Mouse (Mus musculus): ENCODE data around the gene Med19.
A peak's percentile ranks its signal among the peaks of the same experiment; 100 is the strongest.
"Not testable (repeated sequence)": the region's sequence is repeated elsewhere in the genome, so short reads cannot be mapped to it uniquely, and the experiment has no call there.

Gene Med19

DNA sequence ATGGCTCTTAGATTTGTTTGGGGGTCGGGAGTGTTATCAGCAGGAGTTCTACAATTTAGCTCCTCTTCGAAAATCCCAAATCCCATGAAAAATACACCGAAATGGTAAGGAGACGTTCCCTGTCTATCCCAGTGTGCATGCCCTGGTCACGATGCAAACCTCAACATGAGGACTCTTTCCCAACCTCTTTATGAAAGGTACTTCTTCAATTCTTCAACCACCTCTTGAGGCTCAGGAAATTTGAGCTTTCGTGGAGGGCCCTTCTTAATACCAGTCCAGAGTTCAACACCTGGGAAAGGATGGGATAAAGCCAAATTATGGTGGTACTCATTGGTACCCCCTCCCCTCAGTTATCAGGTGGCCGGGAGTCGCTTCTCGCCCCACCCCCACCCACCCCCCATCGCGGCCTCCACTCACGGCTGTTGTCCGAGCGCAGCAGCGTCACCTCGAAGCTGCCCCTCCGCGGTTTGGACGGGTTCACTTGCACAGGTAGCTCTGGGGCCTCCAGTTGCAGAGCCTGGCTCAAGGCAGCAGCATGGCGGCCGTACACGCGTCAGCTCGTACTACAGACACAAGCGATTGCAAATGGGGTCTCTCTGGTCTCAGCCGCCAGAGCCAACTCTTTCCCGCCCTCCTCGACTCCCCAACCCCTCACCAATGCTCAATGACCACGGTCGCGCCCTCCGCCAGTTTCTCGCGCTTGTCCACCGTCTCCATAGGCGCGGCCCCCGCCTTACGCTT, 8.2 kb upstream of the Med19 start:
- no peak for DNase-seq

DNA sequence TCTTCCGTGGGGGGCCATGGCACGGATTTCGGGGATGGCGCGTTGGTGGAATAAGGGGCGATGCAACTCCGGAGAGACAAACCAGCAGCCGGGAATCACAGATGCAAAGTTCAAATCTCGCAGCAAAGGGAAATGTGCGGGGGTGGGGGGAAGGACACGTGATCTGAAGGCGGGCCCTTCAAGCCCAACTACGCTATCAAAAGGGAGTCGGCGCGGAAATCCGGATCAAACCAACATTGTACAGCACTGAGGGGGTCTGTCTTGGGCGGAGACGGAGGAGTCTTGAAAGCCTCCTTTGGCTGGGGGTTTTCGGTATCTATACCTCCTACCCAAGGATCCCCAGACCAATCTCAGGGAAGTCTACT, 7.7 kb upstream of the Med19 start, which contains the start of gene Selenoh:
Gene Selenoh, minus strand, starts transcription at position 202 of the 365 bp plus-strand sequence.
- peak; percentile 84 for DNase-seq

DNA sequence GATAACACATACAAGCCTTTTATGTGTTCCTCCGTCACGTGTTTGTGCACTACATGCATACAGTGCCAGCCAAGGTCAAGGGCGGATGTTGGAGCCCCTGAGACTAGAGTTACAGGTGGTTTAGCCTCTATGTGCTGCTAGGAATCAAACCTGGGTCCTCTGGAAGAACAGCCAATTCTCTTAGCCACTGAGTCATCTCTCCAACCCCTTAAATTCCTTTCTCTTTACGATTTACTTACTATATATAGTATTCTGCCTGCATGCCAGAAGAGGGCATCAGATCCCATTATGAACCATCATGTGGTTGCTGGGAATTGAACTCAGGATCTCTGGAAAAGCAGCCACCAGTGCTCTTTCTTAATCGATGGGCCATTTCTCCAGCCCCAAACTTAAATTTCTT, 6.7 kb upstream of the Med19 start:
- DNase-seq, result not testable (repeated sequence)

DNA sequence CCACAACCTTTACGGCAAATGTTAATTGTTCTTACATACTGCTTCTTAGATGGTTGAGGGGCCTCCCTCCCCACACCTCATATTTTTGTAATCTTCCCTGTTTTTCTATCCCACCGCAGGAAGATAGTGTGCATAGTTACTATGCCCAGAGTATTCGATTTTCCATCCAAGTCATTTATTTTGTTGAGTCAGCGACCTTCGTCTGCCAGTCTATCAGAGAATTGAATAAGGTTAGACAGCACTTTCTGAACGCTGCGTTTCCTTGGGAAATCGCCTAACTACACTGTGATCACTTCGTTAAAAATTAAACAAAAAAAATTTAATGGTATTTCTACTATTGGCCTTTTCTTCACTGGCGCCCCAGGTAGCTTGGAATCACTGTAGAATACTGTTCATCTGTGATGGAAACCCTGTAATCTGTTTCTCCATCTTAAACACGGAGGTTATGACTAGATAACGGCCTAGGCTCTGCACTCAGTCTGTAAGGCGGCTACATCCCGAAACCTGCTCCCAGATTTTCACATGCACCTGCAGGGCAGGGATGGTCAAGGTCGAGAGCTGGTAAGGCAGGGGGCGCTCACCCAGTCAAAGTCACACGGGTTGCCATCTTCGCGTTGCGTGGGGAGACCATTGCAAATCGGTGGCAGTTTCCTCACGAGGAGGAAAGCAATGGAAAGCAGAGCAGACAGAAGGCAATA, 783 bp upstream of the Med19 start:
- no peak for DNase-seq

DNA sequence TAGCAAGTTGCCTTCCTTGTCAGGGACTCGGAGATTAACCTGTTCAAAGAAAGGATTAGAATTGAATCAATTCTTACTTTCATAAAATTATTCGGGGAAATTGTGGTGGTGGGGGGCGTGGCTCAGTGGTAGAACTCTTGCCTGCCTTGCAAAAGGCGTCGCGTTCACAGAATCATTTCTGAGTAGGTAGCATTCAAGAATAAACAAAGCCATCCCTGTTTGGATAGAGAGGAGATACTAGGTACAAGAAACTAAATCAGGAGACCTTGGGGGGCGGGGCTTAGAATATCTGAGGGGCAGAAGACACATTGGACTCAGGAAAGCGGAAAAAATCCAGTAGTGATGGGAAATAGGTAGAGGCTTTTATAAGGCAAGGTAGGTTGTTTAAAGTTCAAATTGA, 814 bp downstream of the Med19 start, which contains the start of gene Tmx2:
Gene Tmx2, minus strand, starts transcription at position 125 of the 400 bp plus-strand sequence.
- no peak for DNase-seq

DNA sequence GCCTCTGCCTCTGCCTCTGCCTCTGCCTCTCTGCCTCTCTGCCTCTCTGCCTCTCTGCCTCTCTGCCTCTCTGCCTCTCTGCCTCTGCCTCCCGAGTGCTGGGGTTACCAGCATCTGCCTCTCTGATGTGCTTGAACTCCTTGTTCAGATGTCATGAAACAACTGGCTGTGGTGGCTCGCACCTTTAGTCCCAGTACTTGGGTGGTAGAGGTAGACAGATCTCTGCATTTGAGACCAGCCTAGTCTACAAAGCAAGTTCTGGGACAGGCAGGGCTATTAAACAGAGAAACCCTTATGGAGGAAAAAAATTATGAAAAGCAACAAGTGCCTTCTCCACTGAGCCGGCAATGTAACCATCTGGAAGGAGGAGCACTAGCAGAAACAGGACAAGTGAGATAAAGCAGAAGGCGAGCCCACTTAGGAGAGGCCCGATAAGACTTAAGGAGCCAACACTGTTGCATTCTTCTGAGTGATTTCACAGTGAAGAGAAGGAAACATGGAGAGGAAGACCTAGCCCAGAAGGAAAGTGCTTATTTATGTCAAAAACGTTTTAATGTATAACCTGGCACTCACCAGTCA, 4.5 kb downstream of the Med19 start:
- no peak for DNase-seq

DNA sequence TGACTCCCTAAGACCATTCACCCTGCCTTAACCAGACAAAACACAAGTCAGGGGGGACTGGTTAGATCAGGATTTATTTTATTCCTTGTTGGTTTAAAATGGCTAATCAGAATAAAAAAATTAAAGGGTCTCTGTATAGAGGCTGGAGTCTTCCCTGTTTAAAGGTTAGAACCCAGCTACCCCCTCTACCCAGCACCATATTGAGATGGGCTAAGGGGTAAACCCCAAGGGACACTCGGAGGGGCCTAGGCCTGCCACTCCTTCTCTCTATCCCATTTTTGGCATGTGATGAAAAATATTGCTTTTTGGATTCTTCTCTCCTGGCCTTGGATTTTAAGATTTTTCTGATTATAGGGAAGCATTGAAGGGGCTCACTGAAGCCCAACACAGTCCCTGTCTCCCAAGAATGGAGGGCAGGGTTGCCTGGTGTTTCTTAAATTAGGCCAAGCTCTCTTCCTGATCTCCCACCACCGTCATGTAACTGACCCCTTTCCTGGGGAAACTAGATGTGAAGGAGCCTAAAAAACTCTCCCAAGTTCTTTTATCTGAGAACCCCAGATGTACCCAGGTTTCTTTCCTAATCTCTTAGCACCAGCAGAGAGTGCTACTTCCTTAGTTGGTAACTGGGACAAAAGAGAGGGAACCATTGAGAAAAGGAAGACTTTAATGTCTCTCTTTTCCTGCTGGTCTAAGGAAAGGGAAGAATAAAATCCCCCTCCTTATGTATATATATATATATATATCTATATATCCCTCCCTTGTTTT, 10.1 kb downstream of the Med19 start:
- DNase-seq, result no peak

DNA sequence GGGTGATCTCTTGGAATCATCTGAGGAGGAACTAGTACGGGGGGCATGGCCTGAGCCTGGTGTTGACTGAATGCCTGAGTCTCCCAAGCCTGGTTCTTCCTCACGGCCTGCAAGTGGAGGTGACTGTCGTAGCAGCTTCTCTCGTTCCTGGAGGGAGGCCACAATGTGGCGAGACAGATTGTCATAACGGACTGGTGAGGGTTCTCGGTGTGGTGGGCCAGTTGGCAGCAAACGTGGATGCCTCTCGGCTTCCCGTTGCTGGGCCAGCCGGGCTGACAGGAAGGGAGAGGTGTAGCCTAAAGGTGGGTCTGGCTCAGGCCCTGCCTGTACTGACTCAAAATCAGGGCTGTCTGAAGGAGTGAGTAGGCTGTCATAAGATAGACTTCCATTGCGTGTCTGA, 11.8 kb downstream of the Med19 start:
- DNase-seq, result no peak

DNA sequence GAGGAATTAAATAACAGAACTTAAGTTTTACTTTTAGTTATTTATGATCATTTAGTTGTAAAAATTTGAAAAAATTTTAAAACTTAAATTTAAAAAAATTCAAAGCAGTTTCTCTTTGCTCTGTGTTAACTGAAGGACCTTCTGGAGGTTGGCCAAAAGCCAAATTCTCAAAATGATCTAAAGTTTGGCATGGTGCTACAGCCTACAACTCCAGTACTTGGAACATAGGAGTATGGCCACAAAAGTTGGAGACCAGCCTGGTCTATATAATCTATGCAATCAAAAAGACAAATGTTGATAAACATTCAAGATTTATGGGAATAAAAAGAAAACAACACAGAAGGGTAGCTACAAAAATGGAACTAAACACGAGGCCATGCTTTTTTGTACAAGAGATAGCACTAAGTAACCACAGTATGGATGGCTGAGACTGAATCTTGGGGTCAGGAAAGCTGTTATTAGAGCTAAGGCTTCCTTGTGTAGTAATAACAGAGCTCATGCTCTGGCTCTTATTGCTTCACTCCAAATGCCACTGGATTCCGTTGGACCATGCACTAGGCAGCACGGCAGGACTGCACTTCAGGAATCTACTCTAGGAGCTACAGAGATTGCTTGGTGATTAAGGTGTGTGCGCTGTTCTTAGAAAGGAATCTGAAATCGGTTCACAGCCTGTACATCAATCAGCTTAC, 16.9 kb downstream of the Med19 start:
- DNase-seq, result no peak

DNA sequence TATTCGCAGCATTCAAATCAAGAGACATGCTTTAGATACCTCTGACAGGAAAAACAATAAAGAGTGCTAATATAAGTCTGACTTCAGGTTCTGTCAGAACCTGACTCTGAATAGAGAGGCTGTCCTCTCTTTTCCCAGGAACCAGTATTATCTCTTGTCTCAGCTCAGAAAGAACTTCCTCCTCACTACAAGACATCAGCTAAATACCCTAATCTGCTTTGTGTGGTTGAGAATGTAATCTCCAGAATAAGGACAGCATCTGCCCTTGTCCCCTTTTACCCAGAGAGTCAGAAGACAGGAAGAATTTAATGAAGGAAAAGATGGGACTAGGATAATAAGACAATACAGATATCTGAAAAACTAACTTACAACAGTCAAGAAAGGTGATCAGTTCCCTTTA, 25.3 kb downstream of the Med19 start:
- DNase-seq, result no peak

DNA sequence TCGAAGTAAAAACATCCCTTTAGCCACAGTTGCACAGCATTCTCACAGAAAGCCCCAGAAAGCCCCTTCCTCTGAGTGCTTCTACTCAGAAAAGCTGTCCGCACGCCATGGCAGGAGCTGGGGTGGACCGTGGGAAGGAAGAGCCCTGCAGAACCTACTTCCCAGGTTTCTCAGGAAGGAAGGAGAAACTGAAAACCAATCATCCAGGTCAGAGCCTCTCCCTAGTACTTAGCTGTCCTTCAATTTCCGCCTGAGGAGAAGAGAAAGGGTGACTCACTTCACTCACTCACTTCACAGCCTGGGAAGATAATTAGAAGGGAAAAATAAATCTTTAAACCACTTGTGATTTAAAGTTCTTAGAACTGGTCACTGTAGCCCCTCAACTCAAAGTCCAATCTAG, 26.1 kb downstream of the Med19 start:
- no peak for DNase-seq

DNA sequence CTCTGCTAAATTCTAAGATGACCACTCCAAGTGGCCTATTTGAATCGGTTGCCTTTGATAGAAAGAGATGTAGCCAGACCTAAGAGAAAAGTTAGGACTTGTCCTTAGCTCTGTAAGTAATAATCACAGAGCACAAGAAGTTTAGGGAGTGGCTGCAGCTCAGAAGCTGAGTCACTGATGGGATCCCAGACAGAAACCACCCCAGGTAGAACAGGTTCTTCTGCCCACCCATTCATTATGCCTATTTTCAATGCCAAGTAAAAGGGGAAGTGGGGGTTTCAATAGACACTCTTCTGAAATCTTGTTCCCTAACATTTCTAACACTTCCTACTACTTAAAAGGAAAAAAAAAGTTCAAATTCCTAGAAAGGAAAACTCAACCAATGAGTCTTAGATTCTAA, 27.1 kb downstream of the Med19 start:
- no peak for DNase-seq

DNA sequence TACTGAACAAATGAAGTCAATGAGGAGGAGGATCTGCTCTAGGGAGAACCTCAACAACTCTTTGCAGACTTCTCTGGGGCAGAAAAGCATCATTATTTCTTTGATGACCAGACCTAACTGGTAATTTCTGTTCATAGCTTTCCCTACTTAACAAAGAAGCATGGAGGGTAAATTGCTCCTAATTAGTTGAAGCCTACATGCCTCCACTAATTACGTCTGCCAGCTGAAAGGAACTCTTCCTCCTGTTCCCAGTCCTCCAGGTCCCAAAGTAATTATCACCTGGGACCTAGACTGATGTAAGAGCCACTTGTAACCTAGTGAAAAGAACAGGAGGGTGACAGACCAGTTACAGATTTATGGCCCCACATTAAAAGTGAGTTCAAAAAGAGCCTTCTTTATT, 29.3 kb downstream of the Med19 start:
- DNase-seq, result no peak

DNA sequence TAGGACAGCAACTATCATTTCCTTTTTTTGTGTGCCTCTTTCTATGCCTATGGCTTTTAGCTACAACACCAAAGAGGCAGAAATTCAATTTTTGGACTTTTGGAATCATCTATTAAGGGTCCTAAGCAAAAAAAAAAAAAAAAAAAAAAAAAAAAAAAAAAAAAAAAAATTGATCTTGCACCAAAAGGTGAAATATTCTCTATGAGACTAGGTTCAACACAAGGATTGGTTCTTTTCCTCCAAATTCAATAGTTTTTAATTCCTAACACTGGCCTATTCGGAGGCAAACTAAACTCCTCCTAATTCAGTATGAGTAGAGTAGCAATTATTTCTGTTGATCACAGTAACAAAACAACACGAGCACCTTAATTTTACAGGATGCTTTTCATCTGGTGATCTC, 33.7 kb downstream of the Med19 start:
- DNase-seq, result no peak

DNA sequence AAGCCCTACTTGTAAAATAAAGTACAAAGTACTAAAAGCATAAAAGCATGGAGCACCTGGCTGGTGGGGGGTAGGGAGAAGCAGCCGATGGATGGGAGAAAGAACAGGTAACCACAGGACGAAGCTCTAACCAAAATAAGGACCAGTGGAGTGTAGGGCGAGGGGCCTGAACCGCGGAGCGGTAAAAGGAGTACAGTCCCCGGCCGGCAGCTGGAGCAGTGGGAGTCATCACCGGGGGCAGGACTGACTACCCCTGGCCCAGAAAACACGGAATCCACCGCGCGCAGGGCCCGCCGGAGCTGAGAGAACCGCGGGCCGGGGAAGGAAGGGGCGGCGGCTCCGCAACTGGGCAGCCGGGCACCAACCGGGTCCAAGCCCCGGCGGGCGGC, 36.2 kb downstream of the Med19 start:
- no peak for DNase-seq

DNA sequence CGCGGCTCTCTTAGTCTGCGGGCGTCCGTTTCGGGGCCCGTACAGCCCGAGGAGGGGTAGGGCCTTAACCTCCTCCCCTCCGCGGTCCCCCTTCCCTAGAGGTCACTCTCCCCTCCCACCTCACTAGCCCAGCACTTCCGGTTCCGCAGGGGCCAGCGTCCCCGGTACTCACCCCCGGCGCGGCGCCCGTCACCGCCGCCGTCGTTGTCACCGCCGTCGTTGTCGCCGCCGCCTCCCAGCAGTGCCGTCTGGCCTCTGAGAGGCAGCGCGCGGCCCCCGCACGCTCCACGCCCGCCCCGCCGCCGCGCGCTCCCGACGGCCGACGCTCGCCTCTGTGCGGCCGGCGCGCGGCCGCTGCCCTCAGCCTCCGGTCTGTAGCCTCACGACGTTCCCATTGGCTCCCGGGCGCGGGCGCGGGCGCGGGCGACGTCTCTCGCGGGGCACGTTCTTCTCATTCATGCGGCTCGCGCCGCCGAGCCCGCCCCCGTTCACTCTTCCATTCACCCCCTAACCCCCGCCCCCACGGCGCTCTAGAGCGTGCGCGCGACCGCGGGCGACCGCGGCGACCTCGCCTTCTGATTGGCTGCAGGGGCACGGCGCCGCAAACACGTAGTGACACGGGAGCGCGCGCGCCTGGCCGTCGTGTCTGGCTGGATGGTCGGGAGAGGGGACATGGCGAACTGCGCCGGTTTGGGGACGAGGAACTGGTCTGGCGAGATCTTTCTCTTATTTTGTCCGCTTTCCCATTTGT, 36.8 kb downstream of the Med19 start, which contains the start of gene Zdhhc5:
Gene Zdhhc5, minus strand, starts transcription at position 370 of the 751 bp plus-strand sequence.
- peak; percentile 99 for DNase-seq

DNA sequence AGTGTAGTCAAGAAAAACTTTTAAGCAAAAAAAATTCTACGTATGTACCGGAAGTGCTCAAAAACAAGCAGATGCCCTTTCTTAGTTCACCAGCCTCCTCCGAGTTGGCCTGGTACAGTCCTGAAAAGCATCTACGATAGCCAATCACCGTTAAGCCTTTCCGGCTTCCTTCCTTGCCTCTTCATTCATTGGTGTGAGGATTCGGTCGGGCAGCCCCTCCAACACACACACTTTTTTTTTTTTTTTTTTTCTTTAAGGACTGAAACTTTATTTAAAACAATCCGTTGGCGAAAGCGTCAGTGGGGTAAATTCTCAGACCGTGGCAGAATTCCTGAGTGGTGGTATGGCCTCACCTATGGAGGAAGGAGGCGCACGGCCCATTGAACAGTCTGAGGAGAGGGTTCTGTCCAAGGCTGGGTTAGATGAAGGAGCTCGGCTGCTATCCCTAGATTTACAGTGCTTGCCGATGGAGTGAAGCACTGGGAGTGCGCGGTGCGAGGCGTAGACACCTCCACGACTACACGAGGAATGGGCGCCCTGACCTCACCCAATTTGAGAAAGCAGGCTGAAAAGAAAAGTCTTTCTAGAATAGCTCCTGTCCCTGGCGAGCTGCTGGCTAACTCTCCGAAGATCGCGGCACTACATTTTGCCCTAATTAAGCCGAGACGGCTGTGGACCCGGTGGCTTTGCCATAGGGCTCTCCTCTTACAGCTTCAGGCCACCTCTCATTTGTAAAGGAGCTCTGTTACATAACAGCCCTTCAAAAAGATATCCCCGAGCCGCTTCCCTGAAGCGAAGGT, 37.6 kb downstream of the Med19 start:
- DNase-seq, result peak; percentile 71

DNA sequence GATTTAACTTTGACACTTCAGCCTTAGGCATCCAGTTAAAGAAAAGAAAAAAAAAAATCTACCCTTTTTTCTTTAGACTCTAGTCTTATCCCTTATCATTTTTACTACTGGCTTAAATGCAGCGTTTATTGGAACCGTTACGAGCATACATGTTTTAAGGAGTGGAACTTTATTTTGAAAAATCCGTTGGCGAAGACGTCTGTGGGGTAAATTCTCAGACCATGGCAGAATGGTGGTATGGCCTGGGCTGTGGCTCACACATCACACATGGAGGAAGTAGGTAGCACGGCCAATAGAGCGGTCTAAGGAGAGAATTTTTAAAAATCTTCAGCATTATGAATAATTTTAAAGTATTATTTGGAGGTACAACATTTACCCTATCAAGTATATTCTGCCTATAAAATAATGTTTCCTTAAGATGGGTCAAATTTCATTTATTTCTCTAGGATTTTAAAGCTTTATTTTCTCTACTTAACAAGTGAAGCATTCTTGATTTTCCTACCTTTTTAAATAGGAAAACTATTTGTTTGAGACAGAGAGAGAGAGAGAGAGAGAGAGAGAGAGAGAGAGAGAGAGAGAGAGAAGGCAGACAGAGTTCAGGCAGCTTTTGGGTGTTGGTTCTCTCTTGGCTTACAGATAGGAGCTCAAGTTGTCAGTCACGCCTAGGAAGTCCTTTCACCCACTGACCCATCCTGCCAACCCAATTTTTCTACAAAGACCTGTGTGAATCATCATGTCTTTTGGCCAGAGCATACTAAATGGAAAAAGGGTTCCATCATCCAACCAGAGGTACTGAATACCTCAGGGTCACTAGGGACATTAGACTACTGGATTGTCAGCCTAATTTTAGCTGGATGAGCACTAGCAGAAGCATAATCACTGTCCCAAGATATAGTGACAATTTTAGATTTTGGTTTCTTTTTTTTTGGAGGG, 38.5 kb downstream of the Med19 start:
- no peak for DNase-seq

DNA sequence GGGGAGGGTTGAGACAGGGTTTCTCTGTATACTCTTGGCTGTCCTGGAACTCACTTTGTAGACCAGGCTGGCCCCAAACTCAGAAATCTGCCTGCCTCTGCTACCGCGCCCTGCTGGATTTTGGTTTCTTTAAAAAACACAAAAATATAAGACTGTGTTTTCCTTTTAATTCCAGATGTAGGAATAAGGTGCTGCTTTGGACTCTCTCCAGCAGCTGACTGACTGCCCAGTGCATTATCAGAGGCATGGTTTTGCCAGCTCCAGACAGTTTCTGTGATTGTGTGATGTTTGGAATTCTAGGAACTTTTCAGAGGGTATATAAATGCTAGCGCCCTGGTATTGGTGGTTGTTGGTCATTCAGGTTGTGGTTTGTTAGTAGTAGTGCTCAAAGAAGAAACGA, 39.2 kb downstream of the Med19 start:
- DNase-seq, result no peak

DNA sequence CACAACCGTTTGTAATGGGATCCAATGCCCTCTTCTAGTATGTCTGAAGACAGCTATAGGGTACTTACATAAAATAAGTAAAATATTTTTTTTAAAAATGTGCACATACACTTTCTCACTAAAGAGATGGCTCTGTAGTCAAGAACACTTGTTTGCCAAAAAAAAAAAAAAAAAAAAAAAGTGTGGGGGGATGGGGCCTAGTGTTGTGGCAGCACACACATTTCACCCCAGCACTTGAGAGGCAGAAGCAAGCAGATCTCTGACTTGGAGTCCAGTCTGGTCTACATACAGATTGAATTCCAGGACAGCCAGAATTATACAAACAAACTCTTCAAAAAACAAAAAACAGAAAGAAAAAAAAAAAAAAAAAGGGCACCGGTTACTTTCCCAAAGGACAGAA, 42.5 kb downstream of the Med19 start:
- no peak for DNase-seq

All from right cerebral cortex, postnatal 25 days (tissue).